Mouse (Mus musculus): ENCODE measurements around the gene Lgsn.

Lgsn gene

DNA sequence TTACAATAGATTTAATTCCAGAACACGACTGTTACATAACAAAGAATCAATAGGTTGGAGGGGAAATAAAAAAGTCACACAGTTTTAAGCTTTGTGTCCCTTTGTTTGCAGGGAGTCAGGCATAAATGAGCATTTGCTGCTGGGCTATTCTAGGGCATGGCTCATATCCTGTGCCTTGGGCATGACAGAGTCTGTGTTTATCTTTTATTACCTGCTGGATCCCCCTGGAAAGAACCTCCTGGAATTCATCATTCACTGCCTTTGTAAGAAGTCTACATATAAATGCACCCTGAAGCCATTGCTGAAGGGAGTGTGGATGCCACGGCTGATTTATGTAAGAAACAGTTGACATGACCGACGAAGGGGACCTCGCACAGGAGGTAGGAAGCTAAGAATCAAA, at the start of gene Lgsn:
Gene Lgsn (plus strand): TSS at position 301 of the 400 bp plus-strand sequence.
- no peak for DNase-seq

DNA sequence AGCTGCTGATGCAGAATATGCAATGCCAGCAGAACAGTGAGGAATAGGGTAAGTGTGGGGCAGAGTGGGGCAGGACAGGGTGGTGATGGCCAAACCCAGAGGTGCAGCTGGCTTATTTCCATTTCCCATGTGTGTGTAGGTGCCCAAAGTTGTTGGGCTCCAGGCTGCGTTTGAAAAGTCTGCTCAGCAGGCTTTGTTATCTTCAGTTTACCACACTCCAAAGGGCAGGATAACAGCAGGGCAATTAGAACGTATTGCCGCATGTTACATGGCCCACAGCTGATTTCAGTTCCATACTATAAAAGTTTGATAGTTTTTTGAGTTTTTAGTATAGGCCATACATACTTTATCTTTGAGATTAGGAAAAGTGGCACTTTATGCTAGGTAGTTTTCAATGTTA, 37.8 kb upstream of the Lgsn start:
- DNase-seq: no peak

DNA sequence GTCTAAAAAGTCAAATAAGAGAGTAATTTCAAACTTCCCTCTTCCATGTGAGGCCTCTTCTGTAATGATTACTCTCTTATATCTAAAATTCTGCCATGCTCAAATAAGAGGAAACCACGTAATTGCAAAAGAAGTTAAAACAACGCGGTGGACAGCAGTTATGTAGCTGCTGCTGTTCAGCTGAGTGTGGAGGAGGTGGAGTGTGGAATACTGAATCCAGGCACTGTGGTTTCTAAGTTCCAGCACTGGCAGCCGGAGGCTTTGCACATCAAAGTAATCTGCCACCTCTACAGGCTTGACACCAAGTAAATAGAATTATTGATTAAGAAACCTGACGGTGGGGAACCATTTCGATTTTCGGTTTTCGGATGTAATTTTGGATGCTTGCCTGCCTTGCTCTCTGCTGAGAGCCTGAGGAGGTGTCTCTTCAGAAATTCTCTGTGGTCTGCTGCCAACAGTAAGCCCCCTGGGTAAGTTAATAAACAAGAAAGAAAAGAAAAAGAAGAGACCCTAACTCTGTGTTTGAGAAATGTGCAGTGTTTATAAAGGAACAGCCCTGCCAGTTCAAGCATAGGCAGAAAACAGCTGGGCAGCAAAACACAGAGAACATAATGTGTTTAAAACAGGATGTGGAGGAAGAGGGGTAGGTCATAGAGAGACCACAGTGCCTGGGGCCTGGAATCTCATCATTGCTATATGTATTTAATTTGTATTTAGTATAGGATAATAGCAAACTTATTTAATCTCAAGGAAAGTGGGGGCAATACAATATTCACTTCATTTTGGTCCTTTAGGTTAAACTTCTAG, 33.7 kb upstream of the Lgsn start:
- no peak for DNase-seq

DNA sequence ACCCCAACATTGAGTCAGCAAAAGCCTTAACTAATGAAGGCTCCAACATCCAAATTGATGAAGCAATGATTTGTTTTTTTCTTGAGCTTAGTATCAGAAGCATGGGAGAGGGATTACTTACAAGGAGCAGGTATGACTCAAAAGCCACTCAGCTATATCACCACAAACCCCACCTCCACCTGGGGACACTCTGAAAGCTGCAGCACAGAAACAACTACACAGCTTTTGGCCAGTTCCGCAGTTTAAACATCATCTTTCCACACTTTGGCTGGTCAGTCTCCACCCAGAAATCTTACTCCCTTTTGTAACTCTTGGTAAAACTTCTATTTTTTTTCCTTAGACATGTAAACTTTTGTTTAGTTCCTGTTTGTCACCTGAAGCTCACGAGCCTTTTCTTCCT, 32.6 kb upstream of the Lgsn start:
- DNase-seq: no peak

DNA sequence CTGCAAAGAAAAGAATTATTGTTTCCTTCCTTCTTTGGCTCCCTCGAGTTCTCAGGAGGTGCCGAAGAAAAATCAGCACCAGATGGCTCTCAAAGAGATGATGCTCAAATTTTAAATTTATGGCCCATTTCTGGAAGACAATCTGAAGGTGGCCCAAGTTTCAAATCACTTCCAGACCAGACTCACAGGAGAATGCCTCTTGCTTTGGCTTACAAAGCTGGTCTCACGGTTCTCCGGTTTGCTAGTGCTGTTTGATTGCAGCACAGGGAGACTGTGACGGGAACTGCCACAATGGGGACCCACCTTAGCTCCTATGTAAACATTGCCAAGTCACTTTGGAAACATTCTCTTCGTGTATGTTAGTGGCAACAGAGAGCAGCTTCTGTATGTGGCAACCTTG, 26.5 kb upstream of the Lgsn start:
- DNase-seq: no peak

DNA sequence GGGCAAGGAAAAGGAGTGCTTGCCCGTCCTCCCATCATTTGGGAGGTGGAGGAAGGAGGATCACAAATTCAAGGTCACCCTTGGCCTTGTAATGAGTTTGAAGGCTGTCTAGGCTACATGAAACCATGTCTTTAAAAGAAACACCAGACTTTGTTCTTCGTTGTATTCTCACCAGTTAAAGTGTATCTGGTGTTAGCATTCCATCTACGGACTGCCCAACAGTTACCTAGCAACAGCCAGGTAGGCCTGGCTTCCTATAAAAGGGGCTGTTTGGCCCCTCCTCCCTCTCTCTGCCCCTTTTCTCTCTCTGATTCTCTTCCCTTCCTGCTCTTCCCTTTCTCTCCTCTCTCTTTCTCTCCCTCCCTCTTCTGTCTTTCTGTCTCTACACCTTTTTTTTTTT, 25.7 kb upstream of the Lgsn start:
- no peak for DNase-seq

DNA sequence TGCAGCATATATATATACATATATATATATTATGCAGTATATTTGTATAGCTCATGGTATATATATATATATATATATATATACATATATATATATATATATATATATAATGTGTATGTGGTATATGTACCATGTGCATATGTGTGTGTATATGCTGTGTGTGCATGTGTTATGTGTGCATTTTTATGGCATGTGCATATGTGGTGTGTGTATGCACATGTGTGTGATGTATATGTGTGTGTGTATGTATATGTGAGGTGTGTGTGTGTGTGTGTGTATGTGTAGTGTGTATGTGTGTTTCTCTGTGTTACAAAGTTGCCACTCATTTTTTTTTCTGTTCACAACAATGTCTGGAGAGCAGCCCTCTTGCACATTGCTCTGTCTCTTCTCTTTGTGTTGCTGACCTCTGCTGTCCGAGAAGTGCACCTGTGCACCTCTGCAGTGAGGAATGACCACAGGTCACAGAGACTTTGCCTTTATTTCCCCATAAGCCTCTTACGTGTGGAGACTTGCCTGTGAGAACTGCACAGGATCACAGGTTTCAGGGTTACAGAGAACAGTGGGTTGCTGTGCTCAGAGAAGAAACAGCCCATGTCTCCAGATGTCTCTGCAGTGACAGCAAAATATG, 23.3 kb upstream of the Lgsn start:
- no peak for DNase-seq

DNA sequence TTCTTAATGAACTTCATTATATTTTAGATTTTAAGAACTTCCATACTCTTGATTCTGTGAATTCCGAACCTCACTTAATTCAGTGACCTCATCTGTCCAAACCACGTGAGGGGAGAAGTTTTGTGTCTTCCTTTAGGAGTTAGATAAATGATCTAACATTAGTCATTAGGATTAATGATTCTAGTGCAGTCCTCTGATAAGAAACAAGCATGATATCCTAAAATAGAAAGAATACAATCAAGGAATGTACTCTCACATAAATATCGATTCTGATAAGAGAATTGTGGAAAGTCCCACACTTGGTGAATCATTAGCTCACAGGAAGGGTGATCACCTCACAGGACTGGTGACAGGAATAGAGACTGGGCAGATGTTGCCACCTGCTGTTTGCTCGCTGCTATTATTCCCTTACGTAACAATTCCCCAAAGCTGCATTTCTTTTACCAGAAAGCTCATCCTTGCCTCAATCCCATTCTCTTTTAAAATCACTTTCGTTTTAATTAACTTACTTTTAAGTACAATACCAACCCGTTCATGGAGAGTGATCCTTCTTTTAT, 22.3 kb upstream of the Lgsn start:
- DNase-seq: peak; percentile 39 to 42

DNA sequence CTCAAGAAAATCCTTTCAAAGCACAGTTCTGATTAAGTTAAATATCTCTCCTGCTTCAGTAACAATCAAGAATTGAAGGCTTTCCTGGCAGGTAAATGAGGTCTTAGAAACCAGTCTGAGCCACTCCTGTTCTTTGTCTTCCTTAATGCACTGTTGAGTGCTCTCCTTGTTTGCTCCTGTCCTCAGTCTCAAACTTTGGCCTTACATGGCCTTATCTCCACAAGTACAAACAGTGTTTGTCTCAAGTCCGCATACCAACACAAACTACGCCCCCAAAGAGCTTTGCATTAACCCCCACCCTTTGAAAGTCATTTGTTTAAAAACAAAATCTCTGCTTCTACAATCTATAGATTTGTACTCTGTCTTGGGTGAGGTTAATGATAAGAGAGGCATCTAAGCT, 20.0 kb upstream of the Lgsn start:
- DNase-seq: no peak

DNA sequence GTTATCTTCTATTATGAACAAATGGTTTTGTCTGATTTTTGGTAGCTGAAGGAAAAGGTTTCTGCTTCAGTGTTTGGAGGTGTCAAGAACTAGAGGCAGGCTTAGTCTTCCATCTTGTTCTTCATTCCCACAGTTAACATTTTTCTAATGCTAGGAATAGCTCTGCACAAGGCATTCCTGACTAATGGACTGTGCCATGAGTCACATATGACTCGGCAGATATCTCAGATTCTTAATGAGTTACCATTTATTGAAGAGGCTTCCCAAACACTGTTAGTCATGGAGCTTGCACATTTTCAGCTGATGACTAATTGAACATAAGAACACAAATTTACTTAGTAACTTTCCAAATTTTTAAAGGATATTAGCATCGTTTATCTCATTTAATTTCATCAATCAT, 19.3 kb upstream of the Lgsn start:
- no peak for DNase-seq

DNA sequence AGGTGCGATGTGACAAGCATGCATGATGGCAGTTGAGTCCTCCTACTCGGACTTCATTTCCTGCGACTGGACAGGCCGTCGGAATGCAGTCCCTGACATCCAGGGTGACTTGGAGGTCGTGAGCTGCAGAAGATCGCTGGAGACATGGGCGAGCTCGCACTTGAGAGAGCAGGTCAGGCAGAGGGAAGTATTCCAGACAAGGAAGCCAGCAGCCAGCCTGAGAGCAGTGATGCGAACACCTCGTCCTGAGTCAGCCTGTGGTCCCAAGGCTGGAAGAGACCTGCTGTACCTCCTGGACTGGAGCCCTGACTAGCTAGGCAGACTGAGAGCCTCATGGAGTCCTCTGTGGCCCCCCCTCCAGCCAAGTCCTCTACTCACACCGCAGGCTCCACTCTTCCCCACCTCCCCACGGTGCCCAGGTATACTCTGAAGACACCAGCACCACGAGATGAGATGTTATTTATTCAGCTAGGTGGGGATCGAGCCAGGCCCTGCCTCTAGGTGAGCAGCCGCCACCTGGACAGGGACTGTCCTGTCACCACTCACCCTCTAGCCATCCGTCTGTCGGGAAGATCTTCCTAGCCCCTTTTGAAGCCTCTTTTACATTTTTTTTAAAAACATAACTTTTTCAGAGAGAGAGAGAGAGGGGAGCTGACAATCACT, 11.5 kb upstream of the Lgsn start:
- peak in 1 of 2 experiments; percentile 3 for DNase-seq

DNA sequence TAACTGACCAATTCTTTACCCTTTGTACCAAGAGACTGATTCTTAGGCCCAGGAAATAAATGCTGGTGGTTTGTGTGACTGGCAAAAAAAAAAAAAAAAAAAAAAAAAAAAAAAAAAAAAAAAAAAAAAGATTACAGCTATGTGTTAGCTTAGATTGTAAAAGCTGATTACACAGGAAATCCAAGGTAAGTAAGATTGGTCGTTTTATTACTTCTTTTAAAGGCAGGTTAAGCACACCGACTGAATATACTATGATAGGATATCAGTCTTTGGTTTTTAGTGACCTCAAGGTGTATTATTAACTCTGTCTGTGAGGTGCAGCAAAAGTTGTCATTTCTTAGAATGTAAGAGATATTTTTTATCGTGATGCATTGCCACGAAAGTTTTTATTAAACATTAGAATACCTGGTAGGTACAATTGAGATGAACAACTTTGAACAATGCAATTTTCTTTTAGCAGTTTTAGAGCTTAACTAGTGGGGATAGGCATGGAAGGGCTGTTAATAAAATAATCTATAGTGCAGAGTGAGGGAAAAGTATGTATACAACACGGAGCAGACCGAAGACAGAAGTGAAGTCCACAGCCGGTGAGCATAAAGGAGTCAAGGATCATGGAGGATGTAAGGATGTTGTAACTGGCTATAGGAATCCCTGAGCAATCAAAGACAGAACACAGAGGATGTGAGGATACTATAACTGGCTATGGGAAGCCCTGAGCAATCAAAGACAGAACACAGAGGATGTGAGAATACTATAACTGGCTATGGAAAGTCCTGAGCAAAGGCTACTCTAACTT, 10.7 kb upstream of the Lgsn start:
- no peak for DNase-seq

DNA sequence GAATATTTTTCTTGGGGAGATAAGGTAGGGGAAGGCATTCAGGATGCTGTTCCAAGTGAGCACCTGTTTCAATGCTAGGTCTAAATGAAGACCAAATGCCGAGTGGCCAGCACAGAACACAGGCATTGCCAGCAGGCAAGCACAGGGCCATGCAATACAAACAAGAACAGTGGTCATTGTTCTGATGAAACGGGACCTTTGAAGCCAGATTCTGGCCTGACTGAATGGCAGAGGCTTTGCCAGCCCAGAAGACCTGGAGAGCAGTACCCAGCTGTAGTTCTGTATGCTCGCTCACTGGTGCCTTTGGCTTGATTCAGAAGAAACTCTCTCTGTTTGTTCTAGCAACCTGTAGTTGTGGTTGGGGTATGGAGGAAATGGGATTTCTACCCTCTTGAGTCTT, 800 bp upstream of the Lgsn start:
- no peak for DNase-seq

DNA sequence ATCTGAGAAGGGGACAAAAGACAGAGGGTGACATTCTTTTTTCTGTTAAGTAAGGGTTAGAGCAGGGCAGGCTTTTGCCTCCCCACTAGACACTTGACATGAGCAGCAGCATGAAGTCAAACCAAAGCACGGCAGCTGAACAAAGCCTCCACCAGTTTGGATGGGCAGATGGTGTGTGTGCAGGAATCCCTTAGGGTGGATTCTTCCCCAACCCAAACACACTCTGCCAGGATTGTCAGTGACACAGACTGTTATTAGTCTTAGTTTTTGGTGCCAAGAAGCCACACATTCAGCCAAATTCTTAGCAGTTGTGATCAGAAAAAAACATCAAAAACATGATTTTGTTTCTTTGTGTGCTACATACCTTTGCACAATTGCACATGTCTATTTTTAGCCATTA, 2.1 kb downstream of the Lgsn start:
- DNase-seq: peak; percentile 41 to 46

DNA sequence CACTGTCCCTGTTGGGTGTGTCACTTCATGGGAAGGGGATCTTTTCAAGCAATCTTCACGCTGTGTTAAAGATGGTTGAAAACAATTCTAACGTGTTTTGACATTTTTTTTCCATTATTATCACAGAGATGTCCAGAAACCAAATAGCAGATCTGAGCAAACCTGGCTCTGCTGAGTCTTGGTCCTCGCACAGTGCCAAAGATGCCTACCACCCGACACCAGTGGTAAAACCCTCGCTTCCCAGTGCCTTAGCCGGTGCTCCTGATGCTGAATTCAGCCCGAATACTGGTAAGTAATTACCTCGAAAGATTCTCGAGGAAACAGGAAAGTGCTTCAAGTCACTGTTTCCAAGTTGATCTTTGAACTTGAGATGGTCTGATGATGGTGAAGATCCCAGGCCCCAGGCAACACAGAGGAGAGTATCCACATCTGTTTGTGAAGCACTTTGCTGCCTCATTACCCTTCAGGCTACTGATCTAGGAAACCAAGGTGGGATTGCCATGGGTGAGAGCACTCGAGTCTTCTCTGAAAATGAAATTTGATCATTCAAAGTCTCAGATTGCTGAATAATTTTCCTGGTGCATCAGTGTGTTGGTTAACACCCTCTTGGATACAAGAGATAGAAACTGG, 14.2 kb downstream of the Lgsn start:
- DNase-seq: no peak

DNA sequence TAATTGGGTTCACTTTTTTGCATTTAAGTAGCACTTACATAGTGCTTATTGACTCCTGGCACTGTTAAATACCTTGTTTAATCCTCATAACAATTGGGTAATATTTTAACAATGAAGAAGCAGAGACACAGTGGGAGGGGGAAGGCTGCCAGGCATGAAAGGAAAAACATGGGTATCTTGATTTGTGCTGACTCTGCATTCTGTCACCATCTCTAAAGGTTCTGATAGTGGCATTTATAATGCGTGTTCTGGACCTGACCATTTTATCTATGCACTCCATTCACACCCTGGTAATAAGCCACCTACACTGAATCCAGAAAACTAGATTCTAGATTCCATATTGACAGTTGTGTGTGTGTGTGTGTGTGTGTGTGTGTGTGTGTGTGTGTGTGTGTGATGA, 19.4 kb downstream of the Lgsn start:
- DNase-seq: no peak

DNA sequence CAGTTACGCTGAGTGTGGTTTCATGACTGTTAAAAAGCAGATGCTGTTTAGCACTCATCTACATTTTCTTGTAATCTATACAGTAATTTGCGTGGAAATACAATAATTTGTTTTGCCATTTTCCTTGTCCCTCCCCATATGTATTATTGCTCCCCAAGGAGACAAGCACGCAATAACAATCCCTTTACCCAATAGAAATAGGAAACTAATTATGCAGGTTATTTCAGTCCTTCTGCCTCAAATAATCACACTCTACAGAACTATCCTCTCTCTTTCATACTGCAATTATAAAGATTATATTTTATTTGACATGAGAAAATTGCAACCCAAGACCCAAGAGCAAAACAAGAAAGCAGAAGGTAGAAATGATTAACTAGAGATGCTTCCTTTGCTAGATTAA, 20.8 kb downstream of the Lgsn start:
- DNase-seq: no peak

DNA sequence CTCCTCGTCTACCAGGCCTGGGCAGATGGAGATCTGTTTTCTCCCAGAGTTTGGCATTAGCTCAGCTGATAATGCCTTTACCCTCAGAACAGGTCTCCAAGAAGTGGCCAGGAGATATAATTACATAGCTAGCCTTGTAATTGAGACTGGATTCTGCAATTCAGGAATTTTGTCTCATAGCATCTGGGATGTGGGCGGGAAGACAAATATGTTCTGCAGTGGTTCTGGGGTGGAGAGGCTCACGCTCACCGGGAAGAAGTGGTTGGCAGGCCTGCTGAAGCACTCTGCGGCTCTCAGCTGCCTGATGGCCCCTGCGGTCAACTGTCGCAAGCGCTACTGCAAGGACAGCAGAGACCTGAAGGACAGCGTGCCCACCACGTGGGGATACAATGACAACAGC, 27.6 kb downstream of the Lgsn start:
- DNase-seq: no peak

DNA sequence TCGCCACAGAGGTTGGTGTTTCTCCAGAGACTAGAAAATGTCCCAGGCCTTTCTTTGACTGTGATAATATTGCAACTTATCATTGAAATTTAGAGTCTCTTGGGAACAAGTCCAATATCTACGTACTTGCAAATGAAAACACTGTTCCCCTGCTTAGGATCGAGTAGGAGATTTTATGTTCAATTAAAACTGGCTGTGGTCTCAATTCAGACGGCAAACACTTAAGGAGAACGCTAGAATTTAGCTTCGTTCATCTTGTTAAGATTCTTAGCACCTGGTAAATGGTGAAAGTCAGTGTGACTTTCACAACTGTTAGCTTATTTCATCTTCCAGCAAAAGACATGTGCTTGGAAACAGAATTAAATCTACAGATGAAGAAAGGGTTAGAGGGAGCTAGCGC, 29.1 kb downstream of the Lgsn start:
- DNase-seq: no peak

DNA sequence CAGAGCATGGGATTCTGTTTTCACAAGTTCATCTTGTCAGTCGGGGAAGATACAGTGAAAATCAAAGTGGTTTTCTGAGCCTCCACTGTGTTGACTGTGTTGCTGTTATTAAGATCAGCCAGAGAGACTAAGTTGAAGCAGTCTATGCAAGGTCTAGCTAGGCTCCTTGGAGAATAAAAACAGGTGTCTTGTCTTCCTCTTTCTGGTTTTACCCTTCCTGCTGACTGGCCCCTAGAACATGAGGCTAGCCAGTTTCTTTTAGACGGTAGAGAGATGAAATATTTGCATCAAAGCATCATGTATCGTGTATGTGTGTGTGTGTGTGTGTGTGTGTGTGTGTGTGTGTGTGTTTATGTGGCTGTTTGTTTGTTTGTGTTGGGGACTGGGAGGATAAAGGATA, 29.6 kb downstream of the Lgsn start:
- no peak for DNase-seq

DNA sequence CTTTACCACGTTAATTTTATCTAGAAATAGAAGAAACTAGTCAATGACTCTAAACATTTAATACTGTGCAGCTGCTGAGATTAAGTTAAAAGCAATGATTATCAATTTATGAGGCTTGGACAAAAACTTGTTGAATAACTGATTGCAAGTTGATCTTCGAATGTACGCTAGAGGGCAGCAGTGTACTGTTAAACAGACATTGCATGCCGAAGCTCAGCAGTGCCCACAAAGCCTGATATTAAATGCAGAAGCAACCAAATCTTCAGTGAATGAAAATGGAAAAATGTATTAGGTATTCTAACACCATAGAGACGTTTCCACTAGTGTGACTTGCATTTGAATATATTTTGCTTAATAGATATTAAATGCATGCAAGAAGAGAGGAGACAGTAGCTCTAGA, 33.9 kb downstream of the Lgsn start:
- DNase-seq: peak; percentile 39 to 61

DNA sequence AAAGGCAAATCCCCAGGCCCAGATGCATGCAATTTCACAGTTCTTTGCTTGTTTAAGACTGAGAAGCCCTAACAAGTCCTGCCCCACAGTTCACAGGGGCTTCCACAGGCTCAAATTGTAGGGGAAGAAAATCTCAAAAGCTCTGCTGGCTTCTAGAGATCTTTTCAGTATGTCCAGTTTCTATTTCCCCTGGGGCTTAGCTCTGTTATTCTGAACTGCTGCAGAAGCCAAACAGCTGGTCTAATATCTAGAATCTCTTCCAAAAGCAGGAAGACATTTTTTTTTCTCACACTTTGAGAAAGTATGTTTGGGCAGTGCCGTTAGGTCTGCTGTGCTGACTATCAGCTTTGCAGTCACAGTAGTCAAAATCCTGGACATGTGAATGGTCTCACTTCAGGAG, 38.6 kb downstream of the Lgsn start:
- no peak for DNase-seq

All from cerebellum, postnatal 36 days (tissue).